Mouse (Mus musculus): Measurements from ENCODE around the gene Als2cl.

Gene Als2cl

DNA sequence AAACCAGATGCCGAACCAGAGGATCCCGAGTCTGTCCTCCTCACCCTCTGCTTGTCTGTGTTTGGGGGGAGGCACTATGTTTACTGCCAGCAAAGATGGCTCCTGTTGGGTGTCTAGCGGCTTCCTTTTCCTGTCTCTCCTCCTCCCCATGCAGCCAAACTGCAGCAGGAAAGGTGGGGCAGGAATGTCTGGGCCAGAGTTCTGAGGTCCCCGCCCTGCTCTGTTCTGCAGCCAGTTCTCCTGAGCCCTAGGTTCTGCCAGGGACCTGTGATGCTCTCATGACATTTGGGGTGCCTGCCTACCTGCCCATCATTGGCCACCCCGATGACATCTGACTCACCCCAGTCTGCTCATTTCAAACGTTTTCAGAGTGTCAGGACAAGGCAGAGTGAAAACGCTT, 2.3 kb downstream of the Als2cl start:
- DNase-seq = no peak

DNA sequence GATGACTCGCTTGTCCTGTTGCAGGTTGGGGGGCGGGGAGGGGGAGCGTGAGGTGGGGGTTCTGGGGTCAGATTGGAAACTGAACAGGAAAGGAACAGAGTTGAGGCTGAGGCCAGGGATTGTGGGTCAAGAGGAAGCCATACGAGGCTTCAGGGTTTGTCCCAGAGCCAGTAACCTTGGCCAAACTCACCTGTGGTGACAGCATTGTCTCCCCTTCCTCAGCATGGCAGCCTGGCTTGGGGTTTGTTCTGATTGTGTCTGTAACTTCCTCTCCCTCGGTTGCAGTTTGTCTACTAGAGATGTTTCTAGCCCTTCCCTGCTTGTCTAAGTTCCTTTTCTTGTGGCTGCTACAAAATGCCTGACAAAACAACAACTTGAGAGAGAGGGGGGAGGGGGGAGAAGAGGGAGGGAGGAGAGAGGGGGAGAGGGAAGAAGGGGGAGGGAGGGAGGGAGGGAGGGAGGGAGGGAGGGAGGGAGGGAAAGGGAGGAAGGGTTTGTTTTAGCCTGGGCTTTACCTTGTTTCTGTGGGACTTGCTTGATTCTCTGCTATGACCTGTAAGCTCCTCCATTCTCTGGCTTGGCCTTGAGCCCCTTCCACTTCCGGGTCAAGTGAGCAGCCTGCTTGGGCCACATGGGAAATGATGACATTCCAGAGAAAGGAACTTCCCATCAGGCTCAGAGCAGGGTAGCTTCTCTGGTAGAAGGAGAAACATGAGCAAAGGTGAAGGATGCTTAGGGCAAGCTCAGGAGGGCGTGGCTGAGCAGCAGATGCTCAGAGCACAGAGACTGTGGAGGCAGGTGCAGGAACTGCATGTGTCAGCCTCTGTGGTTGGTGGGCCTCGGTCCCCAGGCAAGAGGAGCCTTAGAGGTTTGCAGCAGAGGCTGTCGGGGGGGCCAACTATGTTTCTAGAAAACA, 8.0 kb downstream of the Als2cl start:
- DNase-seq = peak; percentile 78

DNA sequence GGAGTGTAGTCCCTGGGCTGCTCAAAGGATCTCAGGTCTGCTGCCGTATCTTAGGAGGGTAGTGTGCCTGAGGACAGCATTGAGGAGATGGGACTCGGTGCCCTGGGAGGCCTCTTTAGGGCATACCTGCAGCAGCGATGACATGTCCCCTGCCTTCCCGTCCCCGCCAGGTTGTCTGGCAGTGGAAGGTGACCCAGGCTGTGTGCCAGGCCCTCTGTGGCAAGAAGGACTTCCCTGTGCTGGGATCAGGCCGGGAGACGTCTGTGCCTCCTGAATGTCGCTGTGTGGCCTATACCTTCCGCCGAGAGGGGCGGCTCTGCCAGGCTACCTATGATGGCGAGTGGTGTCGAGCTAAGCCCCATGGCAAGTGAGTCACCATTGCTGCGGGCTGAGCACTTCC, 9.3 kb downstream of the Als2cl start:
- no peak for DNase-seq

DNA sequence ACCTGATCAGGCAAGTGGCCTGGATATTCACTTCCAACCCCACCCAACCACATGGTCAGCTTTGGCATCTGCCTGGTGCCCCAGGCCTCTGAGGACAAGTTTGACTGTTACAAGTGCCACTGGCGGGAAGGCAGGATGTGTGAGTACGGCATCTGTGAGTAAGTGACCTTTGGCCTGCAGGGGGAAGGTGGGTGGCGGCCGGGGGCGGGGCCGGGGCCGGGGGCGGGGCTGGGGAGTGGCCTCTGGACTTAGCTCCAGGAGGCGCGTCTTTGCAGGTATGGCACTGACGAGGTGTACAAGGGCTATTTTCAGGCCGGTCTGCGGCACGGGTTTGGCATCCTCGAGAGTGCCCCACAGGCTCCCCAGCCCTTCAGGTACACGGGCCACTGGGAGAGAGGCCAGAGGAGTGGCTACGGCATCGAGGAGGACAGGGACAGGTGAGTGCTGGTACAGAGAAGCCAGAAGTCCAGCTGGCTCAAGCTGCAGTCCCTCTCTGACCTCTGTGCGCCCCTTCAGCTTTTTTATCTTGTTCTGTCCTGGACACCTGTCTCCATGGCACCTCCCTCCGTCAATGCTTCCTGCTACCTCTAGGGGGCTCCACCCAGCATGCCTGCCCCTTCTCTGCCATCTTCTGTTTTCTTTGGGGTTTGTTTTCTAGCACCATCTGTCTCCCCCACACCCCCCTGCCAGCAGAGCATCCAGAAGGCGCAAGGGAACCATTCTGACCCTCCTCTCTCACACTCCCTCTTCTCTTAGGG, 10.5 kb downstream of the Als2cl start:
- DNase-seq = peak; percentile 53

- peak; percentile 60 for DNase-seq
Observed at GRCm38 (mm10) chr9:110891077-110891828, 11.6 kb downstream of the Als2cl start.

GRCm38 (mm10) chr9:110892552-110892951, 12.9 kb downstream of the Als2cl start:
- no peak for DNase-seq

- peak; percentile 29 for DNase-seq
Observed at GRCm38 (mm10) chr9:110893429-110893828, 13.8 kb downstream of the Als2cl start.

DNA sequence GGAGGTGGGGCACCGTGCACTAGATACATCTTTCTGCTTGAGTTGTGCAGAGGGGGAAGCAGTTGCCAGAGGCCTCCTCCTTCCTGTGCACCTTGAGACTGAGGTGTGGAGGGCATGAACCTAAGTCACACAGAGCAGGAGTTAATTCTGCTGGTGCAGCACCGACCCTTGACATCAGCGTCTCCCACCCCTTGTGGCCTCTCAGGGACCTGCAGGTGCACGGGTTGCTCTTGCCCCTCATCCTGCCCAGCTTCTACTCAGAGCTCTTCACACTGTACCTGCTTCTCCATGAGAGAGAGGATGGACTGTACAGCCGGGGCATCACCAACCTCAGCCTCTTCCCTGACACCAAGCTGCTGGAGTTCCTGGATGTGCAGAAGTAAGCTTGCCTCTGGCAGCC, 15.8 kb downstream of the Als2cl start:
- peak; percentile 90 for DNase-seq

- no peak for DNase-seq
Observed at GRCm38 (mm10) chr9:110895994-110896393, 16.3 kb downstream of the Als2cl start.

- peak; percentile 84 for DNase-seq
Observed at GRCm38 (mm10) chr9:110896595-110896994, 16.9 kb downstream of the Als2cl start.

DNA sequence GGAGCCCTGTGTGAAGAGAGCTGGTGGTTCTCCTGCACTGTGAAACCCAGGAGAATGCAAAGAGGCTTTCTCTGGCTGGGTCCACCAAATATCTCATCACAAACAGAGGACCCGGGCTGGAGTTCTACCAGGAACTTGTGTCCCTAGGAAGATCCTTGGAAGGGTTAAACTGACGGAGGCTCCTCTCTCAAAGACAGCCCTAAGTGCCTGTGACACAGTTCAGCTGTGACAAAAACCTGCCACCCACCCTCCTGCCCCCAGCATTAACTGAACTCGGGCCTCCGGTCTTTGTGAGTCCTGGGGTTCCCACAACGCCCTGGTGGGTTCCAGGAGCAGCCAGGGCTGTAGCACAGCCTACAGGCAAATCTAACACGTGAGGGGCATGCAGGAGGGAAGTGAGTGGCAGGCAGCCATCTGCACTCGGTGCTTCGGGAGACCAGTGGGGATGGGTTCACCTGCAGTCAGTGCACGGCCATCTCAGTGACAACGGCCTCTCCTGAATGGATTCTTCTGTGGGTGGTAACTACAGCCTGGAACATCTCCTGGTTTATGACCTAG, 19.9 kb downstream of the Als2cl start:
- DNase-seq = peak; percentile 53

- DNase-seq = no peak
Observed at GRCm38 (mm10) chr9:110901204-110901603, 21.5 kb downstream of the Als2cl start.

- no peak for DNase-seq
Observed at GRCm38 (mm10) chr9:110902271-110902670, 22.6 kb downstream of the Als2cl start.

DNA sequence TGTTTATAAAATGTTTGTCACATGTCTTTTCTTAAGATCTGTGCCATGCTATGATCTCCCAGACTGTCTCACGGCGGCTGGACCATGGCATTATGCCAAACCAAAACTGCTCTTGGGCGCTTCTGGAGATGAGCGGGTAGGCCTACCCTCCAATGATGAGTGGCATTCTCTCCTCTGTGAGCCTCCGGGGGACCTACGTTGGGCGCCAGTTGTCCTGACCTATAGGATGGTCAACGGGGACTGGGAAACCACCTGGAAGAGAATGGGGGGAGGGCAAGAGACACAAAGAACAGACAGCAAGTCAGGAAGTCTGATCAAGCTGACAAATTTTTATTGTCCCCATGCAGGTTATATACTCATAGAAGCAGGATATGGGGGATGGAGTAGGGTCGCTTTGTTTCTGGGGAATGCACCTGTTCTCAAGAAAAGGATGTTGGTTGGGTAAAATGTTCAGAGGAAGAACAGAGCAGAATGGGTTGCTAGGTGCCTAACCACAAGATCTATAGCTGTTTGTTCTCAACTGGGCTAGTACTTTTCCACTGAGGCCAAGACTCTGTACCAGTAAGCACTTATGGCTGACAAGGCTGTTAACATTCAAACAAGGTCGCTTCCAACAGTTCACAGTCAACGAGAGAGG, 27.6 kb downstream of the Als2cl start:
- DNase-seq = peak; percentile 61

DNA sequence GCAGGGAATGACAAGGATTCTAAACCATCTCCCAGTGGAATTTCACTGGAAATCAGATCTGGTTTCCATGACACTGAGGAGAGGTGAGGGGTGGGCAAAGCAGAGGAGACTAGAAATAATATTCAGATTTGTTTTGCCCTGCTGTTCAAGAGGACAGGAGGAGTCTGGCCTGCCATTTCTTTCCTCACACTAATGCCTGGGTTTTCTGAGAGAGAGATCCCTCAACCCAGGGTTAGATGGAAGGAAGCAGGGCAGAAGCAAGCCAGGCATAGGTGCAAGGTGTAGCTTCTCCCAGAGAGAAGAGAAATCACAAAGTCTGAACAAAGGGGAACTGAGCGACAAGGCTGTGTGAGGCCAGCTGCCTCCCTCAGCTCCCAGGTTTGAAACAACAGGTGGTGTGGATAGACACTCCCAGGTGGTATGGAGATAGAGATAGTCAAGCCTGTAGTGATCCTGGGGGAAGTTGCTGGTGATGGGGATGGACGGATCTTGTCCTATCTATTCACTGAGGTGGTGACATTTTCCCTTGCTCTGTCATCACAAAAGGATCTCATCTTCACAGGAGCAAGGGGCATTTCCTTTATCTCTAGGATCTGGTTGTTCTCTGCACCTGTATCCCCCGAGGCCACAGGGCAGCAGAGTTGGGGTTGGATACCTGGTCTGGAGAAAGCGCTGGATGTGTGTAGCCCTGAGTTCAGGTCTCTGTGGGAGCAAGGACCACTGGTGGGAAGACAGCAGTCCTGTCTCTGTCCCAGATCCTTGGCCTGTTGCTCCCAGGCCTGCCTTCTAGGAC, 28.4 kb downstream of the Als2cl start:
- DNase-seq = peak; percentile 53

DNA sequence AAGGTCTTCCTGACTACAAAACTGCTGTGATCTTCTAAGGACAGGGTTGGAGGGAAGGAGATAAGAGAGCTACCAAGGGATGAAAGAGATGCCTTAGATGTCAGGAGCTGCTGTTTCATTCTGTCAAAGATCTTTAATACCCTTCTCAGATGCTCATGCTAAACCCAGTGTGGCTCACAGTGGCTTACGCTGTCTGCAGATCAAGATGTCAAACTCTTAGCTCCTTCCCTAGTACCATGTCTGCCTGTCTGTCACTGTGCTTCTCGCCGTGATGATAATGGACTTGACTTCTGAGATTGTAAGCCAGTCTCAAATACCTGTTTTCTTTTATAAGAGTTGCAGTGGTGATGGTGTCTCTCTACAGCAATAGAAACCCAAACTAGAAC, 29.0 kb downstream of the Als2cl start:
- DNase-seq = peak; percentile 42

DNA sequence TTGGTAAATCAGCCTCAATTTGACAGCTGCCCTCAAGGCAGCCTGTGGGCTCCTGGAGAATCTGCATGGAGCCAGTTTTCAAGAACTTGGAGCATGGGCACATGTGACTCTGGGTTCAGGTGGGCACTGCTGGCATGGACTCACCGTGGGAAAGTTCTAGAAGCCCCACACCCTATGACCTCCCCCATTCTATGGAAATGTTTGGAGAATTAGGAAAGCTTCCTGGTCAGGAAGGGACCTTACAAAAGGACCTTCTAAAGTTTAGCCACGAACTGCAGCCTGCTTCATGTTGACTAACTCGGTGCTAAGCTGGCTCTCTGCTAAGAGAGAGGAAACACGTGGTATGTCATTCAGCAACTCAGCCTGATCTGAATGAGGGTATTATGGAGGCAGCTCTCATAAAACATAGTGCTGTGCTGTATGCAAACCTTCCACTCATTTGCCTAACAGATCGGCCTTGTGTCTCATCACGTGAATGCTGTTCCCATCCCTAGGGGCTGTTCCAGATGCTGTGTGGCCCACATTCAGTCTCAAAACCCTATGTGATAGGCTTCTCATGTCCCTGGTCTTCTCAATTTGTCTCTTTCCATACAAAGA, 29.8 kb downstream of the Als2cl start:
- DNase-seq = peak; percentile 41

DNA sequence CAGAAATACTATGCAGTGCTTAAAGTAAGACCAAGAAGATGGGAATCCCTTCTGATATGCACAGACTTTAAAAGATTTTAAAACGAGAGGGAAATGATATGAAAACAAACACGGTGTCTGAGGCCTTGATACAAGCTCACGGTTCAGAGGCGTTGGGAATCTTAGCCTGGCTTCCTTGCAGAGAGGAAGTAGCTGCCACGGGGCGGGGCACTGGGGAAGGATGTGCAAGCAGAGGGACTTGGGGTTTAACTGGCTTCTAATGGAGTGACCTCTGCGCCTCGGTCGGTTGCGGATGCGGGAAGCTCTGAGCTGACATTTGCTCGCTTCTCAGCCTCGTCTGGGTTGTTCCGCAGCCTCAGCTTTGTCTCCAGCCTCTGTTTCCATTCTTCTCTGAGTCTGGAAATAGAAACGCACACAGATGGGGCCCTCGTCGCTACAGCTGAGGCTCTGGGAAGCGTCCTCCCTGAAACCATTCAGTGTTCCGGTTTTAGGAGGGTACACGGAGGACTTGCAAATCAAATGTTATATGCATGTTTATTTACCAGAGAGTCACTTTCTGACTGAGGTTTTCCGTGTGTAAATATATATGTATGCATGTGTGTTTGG, 35.1 kb downstream of the Als2cl start:
- DNase-seq = peak; percentile 49

DNA sequence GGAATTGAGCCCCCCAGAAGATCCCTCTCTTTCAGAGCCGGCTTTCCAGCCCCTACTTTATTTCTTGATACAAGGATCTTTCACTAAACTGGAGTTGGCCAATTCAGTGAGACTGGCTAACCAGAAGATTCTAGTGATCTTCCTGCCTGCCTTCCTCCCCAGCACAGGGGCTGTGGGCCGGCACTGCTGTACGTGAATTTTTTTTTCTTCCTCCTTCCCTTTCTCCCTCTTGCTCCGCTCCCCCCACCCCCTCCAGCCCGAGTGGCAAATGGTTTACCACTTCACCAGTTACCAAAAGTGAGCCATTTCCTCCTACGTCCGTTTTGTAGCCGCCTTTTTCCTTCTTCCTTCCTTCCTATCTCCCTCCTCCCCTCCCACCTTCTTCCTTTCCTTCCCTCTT, 35.8 kb downstream of the Als2cl start:
- peak; percentile 42 for DNase-seq

- DNase-seq = no peak
Observed at GRCm38 (mm10) chr9:110916786-110917185, 37.1 kb downstream of the Als2cl start, which contains the start of gene Fam240a. TSS of gene Fam240a (minus strand) at chr9:110916861.
